Mouse (Mus musculus) myocyte (in vitro differentiated cells): ENCODE measurements around the gene Dpp7. TPM values are rescaled to one million over a fixed set of nuclear protein-coding genes. Genes with fewer than 3 reads are reported as not detected.

ENCODE experiments used
- H3K27me3 ChIP-seq: one replicate; pipeline ENCODE4 v1.6.1; 2011; ENCODE audit not compliant: control insufficient read depth, insufficient read depth, insufficient read length
- H3K36me3 ChIP-seq: one replicate; pipeline ENCODE4 v1.6.1; 2011; ENCODE audit not compliant: control insufficient read depth, insufficient read depth
- H3K4me2 ChIP-seq: one replicate; pipeline ENCODE4 v1.6.1; 2011; ENCODE audit warnings: low read depth, control low read depth
- H3K4me3 ChIP-seq: one replicate; pipeline ENCODE4 v1.5.1; 2011; ENCODE audit warnings: mild to moderate bottlenecking, control low read depth, moderate library complexity
- H3K79me2 ChIP-seq: one replicate; pipeline ENCODE4 v1.6.1; 2011; ENCODE audit not compliant: control insufficient read depth, insufficient read depth
- H3ac ChIP-seq: one replicate; pipeline ENCODE4 v1.6.1; 2011; ENCODE audit not compliant: control insufficient read depth, insufficient read length
- CEBPB ChIP-seq: IDR thresholded peaks from 2 replicates; pipeline ENCODE4 v1.6.1; 2011; ENCODE audit warnings: mild to moderate bottlenecking, moderate library complexity; ENCODE audit not compliant: poor library complexity, insufficient read depth, severe bottlenecking
- E2F4 ChIP-seq: IDR thresholded peaks from one replicate; pipeline ENCODE4 v1.6.1; 2011; ENCODE audit warnings: mild to moderate bottlenecking, control low read depth, moderate library complexity; ENCODE audit not compliant: insufficient read depth
- MAX ChIP-seq: IDR thresholded peaks from one replicate; pipeline ENCODE4 v1.6.1; 2011; ENCODE audit warnings: low read depth, mild to moderate bottlenecking, control low read depth
- MYOD1 ChIP-seq, 3 experiments: IDR thresholded peaks; one replicate each; pipeline ENCODE4 v1.6.1; 2011; ENCODE audit warnings: control low read depth in 2 of 3, low read depth in 2 of 3, mild to moderate bottlenecking in 2 of 3, moderate library complexity in 1 of 3; ENCODE audit not compliant: insufficient read length in 2 of 3, control insufficient read depth in 1 of 3
- MYOG ChIP-seq, 3 experiments: IDR thresholded peaks; one replicate each; pipeline ENCODE4 v1.6.1; 2011; ENCODE audit warnings: control low read depth in 2 of 3, low read depth in 2 of 3, mild to moderate bottlenecking in 2 of 3; ENCODE audit not compliant: insufficient read length in 2 of 3, control insufficient read depth in 1 of 3, insufficient read depth in 1 of 3
- POLR2A ChIP-seq: IDR thresholded peaks from one replicate; pipeline ENCODE4 v1.6.1; 2011; ENCODE audit warnings: low read depth, mild to moderate bottlenecking, control low read depth, moderate library complexity; ENCODE audit not compliant: insufficient read length
- POLR2AphosphoS2 ChIP-seq: IDR thresholded peaks from one replicate; pipeline ENCODE4 v1.6.1; 2011; ENCODE audit warnings: low read depth, control low read depth; ENCODE audit not compliant: insufficient read length
- REST ChIP-seq: IDR thresholded peaks from one replicate; pipeline ENCODE4 v1.6.1; 2011; ENCODE audit warnings: mild to moderate bottlenecking, control low read depth, moderate library complexity; ENCODE audit not compliant: insufficient read depth, insufficient read length
- SRF ChIP-seq: IDR thresholded peaks from one replicate; pipeline ENCODE4 v1.6.1; 2011; ENCODE audit warnings: low read depth; ENCODE audit not compliant: control insufficient read depth, insufficient read length
- TCF12 ChIP-seq: IDR thresholded peaks from one replicate; pipeline ENCODE4 v1.6.1; 2011; ENCODE audit warnings: mild to moderate bottlenecking, control low read depth; ENCODE audit not compliant: poor library complexity, insufficient read depth, severe bottlenecking
- TCF3 ChIP-seq: IDR thresholded peaks from one replicate; pipeline ENCODE4 v1.6.1; 2011; ENCODE audit warnings: low read depth, control low read depth; ENCODE audit not compliant: insufficient read length
- USF1 ChIP-seq: IDR thresholded peaks from one replicate; pipeline ENCODE4 v1.6.1; 2011; ENCODE audit warnings: low read depth, mild to moderate bottlenecking, control low read depth, moderate library complexity
- polyA plus RNA-seq: library from polyadenylated mRNA; unstranded; fragments of >200 nt; fragmentation: generic; extraction: Trizol; gene quantifications from one replicate; pipeline ENCODE4 v1.2.1, GENCODE M21; 2012; ENCODE audit warnings: missing spikeins

Gene Dpp7
- polyA plus RNA-seq, 1 experiment: 43.0 TPM

GRCm38 (mm10) chr2:25318119-25318966 lies 37.8 kb downstream of the Dpp7 start:
- Histone ChIP-seq H3K4me3 (no peak overlapping the region), H3K27me3 (peaks cover 43% of the 10 kb centered on the region), H3K36me3 (no peaks in the 10 kb centered on the region), H3K79me2 (no peaks in the 10 kb centered on the region), H3K4me2 (no peak overlapping the region), H3ac (no peak overlapping the region)
- no peak for TF ChIP-seq TCF3
- TF ChIP-seq MYOG (IDR thresholded peaks at IDR 0.05; ENCODE audit: control insufficient read depth in 1 of 3, insufficient read depth in 1 of 3, insufficient read length in 2 of 3, low read depth in 2 of 3): no peak
- no peak for TF ChIP-seq CEBPB
- no peak for TF ChIP-seq E2F4
- no peak for TF ChIP-seq SRF
- no peak for TF ChIP-seq TCF12
- TF ChIP-seq MYOD1 (IDR thresholded peaks at IDR 0.05; ENCODE audit: control insufficient read depth in 1 of 3, insufficient read length in 2 of 3, low read depth in 2 of 3): no peak
- no peak for TF ChIP-seq POLR2A
- no peak for TF ChIP-seq USF1
- TF ChIP-seq POLR2AphosphoS2: no peak
- no peak for TF ChIP-seq MAX
- TF ChIP-seq REST: no peak

- Histone ChIP-seq H3K79me2 (no peaks in the 10 kb centered on the region), H3K27me3 (peaks cover 54% of the 10 kb centered on the region), H3ac (no peak overlapping the region), H3K4me3 (no peak overlapping the region), H3K36me3 (no peaks in the 10 kb centered on the region), H3K4me2 (peak overlapping the region; percentile 12)
- TF ChIP-seq MYOD1 (IDR thresholded peaks at IDR 0.05; ENCODE audit: control insufficient read depth in 1 of 3, insufficient read length in 2 of 3, low read depth in 2 of 3) (peak in 1 of 3 experiments; percentile 69), POLR2AphosphoS2 (no peak), MYOG (IDR thresholded peaks at IDR 0.05; ENCODE audit: control insufficient read depth in 1 of 3, insufficient read depth in 1 of 3, insufficient read length in 2 of 3, low read depth in 2 of 3) (peak in 1 of 3 experiments; percentile 62)
Observed at GRCm38 (mm10) chr2:25311491-25311891, 44.7 kb downstream of the Dpp7 start.

- Histone ChIP-seq H3K4me2 (peak overlapping the region; percentile 12), H3ac (no peak overlapping the region), H3K27me3 (peaks cover 50% of the 10 kb centered on the region), H3K4me3 (no peak overlapping the region), H3K79me2 (no peaks in the 10 kb centered on the region), H3K36me3 (no peaks in the 10 kb centered on the region)
- TF ChIP-seq MYOD1 (IDR thresholded peaks at IDR 0.05; ENCODE audit: control insufficient read depth in 1 of 3, insufficient read length in 2 of 3, low read depth in 2 of 3) (peak in 1 of 3 experiments; percentile 37), MYOG (IDR thresholded peaks at IDR 0.05; ENCODE audit: control insufficient read depth in 1 of 3, insufficient read depth in 1 of 3, insufficient read length in 2 of 3, low read depth in 2 of 3) (no peak)
Observed at GRCm38 (mm10) chr2:25310969-25311368, 45.2 kb downstream of the Dpp7 start.

- no peak overlapping the region for H3K4me3 ChIP-seq
- no peak overlapping the region for H3K4me2 ChIP-seq
- no peaks in the 10 kb centered on the region for H3K36me3 ChIP-seq
- no peak overlapping the region for H3ac ChIP-seq
- no peaks in the 10 kb centered on the region for H3K79me2 ChIP-seq
- H3K27me3 ChIP-seq: peaks cover 57% of the 10 kb centered on the region
- no peak for TF ChIP-seq SRF
Observed at GRCm38 (mm10) chr2:25310180-25310579, 46.0 kb downstream of the Dpp7 start.

GRCm38 (mm10) chr2:25305587-25306359 lies 50.4 kb downstream of the Dpp7 start:
- H3K4me2 ChIP-seq: peak overlapping the region; percentile 60
- peaks cover 51% of the 10 kb centered on the region for H3K27me3 ChIP-seq
- TF ChIP-seq CEBPB (no peak), E2F4 (no peak), POLR2A (no peak), TCF3 (no peak), SRF (no peak), MYOD1 (IDR thresholded peaks at IDR 0.05; ENCODE audit: control insufficient read depth in 1 of 3, insufficient read length in 2 of 3, low read depth in 2 of 3) (no peak), MAX (no peak)
- H3K79me2 ChIP-seq: no peaks in the 10 kb centered on the region
- no peaks in the 10 kb centered on the region for H3K36me3 ChIP-seq
- H3ac ChIP-seq: no peak overlapping the region
- no peak overlapping the region for H3K4me3 ChIP-seq
